Comparison of ENCODE assay signal across 24 mouse cellular contexts in genomic region chr12:83572717-83573116, GRCm38 (mm10).
"Had no signal": no experiment of that assay in that cellular context is flagged by ENCODE, and none has a peak within 500 bp of the region (broad histone marks: within the 10 kb centered on the region; RNA-seq: fewer than 3 reads in every experiment).

No protein-coding gene starts in this region.

- H3K27me3 ChIP-seq: heart, embryonic 12.5 days; hindbrain, embryonic 12.5 days; intestine, embryonic 15.5 days; limb, embryonic 13.5 days; limb, embryonic 15.5 days; liver, embryonic 12.5 days had no signal

- ATAC-seq: hindbrain, embryonic 16.5 days; inflammation-experienced regulatory T-cells, adult 6 months; intestine, embryonic 15.5 days; intestine, postnatal 0 days; liver, embryonic 12.5 days had no signal

- DNase-seq: gastrocnemius, adult 2 months; gastrocnemius, postnatal 10 days; gastrocnemius, postnatal 25 days; heart, adult 18-20 months; heart, postnatal 4 days; kidney, adult 2 months; kidney, postnatal 36 days; left cerebral cortex, postnatal 4 days; lung, adult 18-20 months had no signal

- H3K4me3 ChIP-seq: gastrocnemius, adult 2 months; heart, embryonic 10.5 days; heart, embryonic 12.5 days; hindbrain, embryonic 10.5 days; hindbrain, embryonic 12.5 days; intestine, embryonic 15.5 days; layer of hippocampus, adult 2 months; left cerebral cortex, adult 2 months; limb, embryonic 13.5 days; limb, embryonic 15.5 days; liver, embryonic 12.5 days had no signal

- H3K27ac ChIP-seq: gastrocnemius, adult 2 months; heart, embryonic 10.5 days; hindbrain, embryonic 10.5 days; hindbrain, embryonic 12.5 days; hindbrain, embryonic 14.5 days; intestine, embryonic 15.5 days; layer of hippocampus, adult 2 months; left cerebral cortex, adult 2 months; limb, embryonic 13.5 days; limb, embryonic 15.5 days; liver, embryonic 14.5 days had no signal

- H3K4me1 ChIP-seq: heart, embryonic 10.5 days; heart, embryonic 12.5 days; hindbrain, embryonic 10.5 days; hindbrain, embryonic 12.5 days; limb, embryonic 13.5 days; limb, embryonic 15.5 days had no signal

- H3K9ac ChIP-seq: heart, embryonic 12.5 days; hindbrain, embryonic 12.5 days; hindbrain, embryonic 14.5 days; intestine, embryonic 15.5 days; limb, embryonic 13.5 days; limb, embryonic 15.5 days; liver, embryonic 12.5 days; liver, embryonic 14.5 days had no signal

- H3K9me3 ChIP-seq: heart, embryonic 10.5 days; heart, embryonic 12.5 days; hindbrain, embryonic 10.5 days; hindbrain, embryonic 12.5 days; intestine, embryonic 15.5 days; limb, embryonic 13.5 days; limb, embryonic 15.5 days; liver, embryonic 12.5 days had no signal

- H3K4me2 ChIP-seq: heart, embryonic 12.5 days; hindbrain, embryonic 12.5 days; hindbrain, embryonic 14.5 days; intestine, embryonic 15.5 days; limb, embryonic 13.5 days; limb, embryonic 15.5 days; liver, embryonic 12.5 days had no signal
